Mouse (Mus musculus) kidney, postnatal 0 days (tissue): ENCODE data around the gene Hist1h4k. TPM values are rescaled to one million over a fixed set of nuclear protein-coding genes. Genes with fewer than 3 reads are reported as not detected.
"Not testable (repeated sequence)": the region's sequence is repeated elsewhere in the genome, so short reads cannot be mapped to it uniquely, and the experiment has no call there.

Source experiments
- ATAC-seq: fragments of 200-750 bp; cut with Nextera tagmentation; replicated peaks from 2 replicates; pipeline ENCODE4 v1.8.0; 2017; ENCODE audit warnings: low read depth, moderate number of reproducible peaks, moderate TSS enrichment, moderate library complexity; ENCODE audit not compliant: low FRiP score
- DNase-seq: peaks from one replicate; pipeline ENCODE4 v3.0.0-alpha.2; 2016; ENCODE audit warnings: low spot score
- H3K27ac ChIP-seq: fragments of 300-500 bp; sonication (generic); 2 replicates; pipeline ENCODE4 v1.5.1; 2014; ENCODE audit warnings: mild to moderate bottlenecking
- H3K27me3 ChIP-seq: fragments of 300-500 bp; sonication (generic); 2 replicates; pipeline ENCODE4 v1.6.1; 2014; ENCODE audit warnings: low read length, mixed read lengths; ENCODE audit not compliant: insufficient read depth
- H3K36me3 ChIP-seq: fragments of 300-500 bp; sonication (generic); 2 replicates; pipeline ENCODE4 v1.6.1; 2014; ENCODE audit warnings: low read length, mixed read lengths; ENCODE audit not compliant: insufficient read depth
- H3K4me1 ChIP-seq: fragments of 300-500 bp; sonication (generic); replicated peaks from 2 replicates; pipeline ENCODE4 v1.6.1; 2014; ENCODE audit warnings: antibody characterized with exemption, low read length, mixed read lengths; ENCODE audit not compliant: insufficient read depth
- H3K4me2 ChIP-seq: fragments of 300-500 bp; sonication (generic); 2 replicates; pipeline ENCODE4 v1.6.1; 2014; ENCODE audit warnings: mild to moderate bottlenecking, low read length, moderate library complexity, mixed read lengths
- H3K4me3 ChIP-seq: fragments of 300-500 bp; sonication (generic); replicated peaks from 2 replicates; pipeline ENCODE4 v1.5.1; 2014; ENCODE audit warnings: low read depth, low read length
- H3K9ac ChIP-seq: fragments of 300-500 bp; sonication (generic); 2 replicates; pipeline ENCODE4 v1.6.1; 2014; ENCODE audit warnings: low read depth, low read length
- H3K9me3 ChIP-seq: fragments of 300-500 bp; sonication (generic); replicated peaks from 2 replicates; pipeline ENCODE4 v1.6.1; 2016; ENCODE audit warnings: low read length, inconsistent platforms, mixed read lengths
- CTCF ChIP-seq: IDR thresholded peaks from 2 replicates; pipeline ENCODE4 v1.5.1; 2016; ENCODE audit warnings: antibody characterized with exemption, low read depth, mild to moderate bottlenecking, moderate library complexity
- WGBS: fragments of 180-500 bp; shearing (Covaris S2); extraction: QIAGEN DNeasy Blood & Tissue Kit; methylation state at CpG from one replicate; pipeline ENCODE4 v1.1.7; 2014; 5-methylcytosine and 5-hydroxymethylcytosine counted together
- polyA plus RNA-seq: library from polyadenylated mRNA; unstranded; fragments of >200 nt; fragmentation: Nextera tagmentation; extraction: Ambion mirVana; gene quantifications from 2 replicates; pipeline ENCODE4 v1.2.1, GENCODE M21; 2015

Gene Hist1h4k
- polyA plus RNA-seq, 1 experiment from 2014 or later: 2.0 TPM

- Histone ChIP-seq H3K9ac (no peak overlapping the region), H3K4me2 (no peak overlapping the region), H3K27me3 (no peaks in the 10 kb centered on the region), H3K27ac (no peak overlapping the region), H3K36me3 (no peaks in the 10 kb centered on the region), H3K9me3 (no peaks in the 10 kb centered on the region), H3K4me1 (no peaks in the 10 kb centered on the region), H3K4me3 (no peak overlapping the region)
- no peak for TF ChIP-seq CTCF
- no peak for ATAC-seq
- no peak for DNase-seq
- 78% methylated on average over 1 of the region's 1 CpGs for WGBS
These were observed 5.3 kb downstream of the Hist1h4k start for GRCm38 (mm10) chr13:21745006-21745405.

- not testable (repeated sequence) for H3K4me1 ChIP-seq, H3K9me3 ChIP-seq, H3K27me3 ChIP-seq, H3K36me3 ChIP-seq
- peak; percentile 85 for ATAC-seq
- Histone ChIP-seq H3K4me2 (peak within 1 kb of the TSS; percentile 68), H3K9ac (peak within 1 kb of the TSS; percentile 62), H3K4me3 (peak within 1 kb of the TSS; percentile 47), H3K27ac (peak within 1 kb of the TSS; percentile 93)
- DNase-seq: peak; percentile 92
- WGBS: under 1% methylated on average over 43 of the region's 56 CpGs
These were observed 15.2 kb downstream of the Hist1h4k start, which contains the start of gene Hist1h4j for GRCm38 (mm10) chr13:21734906-21735767. Gene Hist1h4j, plus strand, starts transcription at chr13:21735064.

GRCm38 (mm10) chr13:21734010-21734905 is 16.0 kb downstream of the Hist1h4k start:
- Histone ChIP-seq H3K27me3 (no peaks in the 10 kb centered on the region), H3K4me2 (peak overlapping the region; percentile 68), H3K4me1 (no peaks in the 10 kb centered on the region), H3K4me3 (peak overlapping the region; percentile 47), H3K36me3 (no peaks in the 10 kb centered on the region), H3K9me3 (no peaks in the 10 kb centered on the region), H3K27ac (peak overlapping the region; percentile 93), H3K9ac (peak overlapping the region; percentile 62)
- peak; percentile 97 for DNase-seq
- peak; percentile 92 for TF ChIP-seq CTCF
- peak; percentile 78 for ATAC-seq
- under 1% methylated on average over 21 of the region's 21 CpGs for WGBS

- peak; percentile 45; the same call in 1 of the 2 replicates for ATAC-seq
- TF ChIP-seq CTCF: no peak; the same call in 1 of the 2 replicates
- Histone ChIP-seq H3K4me3 (no peak overlapping the region), H3K4me2 (no peak overlapping the region), H3K27me3 (no peaks in the 10 kb centered on the region), H3K9me3 (no peaks in the 10 kb centered on the region), H3K4me1 (no peaks in the 10 kb centered on the region), H3K27ac (no peak overlapping the region), H3K36me3 (no peaks in the 10 kb centered on the region), H3K9ac (no peak overlapping the region)
- 71% methylated on average over 5 of the region's 5 CpGs for WGBS
- no peak for DNase-seq
These were observed 16.8 kb downstream of the Hist1h4k start for GRCm38 (mm10) chr13:21733466-21733865.

GRCm38 (mm10) chr13:21729544-21729943 is 20.8 kb downstream of the Hist1h4k start:
- no peak overlapping the region for H3K9ac ChIP-seq
- 52% methylated on average over 1 of the region's 1 CpGs for WGBS
- ATAC-seq (no peak), DNase-seq (no peak)
- H3K9me3 ChIP-seq: no peaks in the 10 kb centered on the region
- no peaks in the 10 kb centered on the region for H3K27me3 ChIP-seq
- no peaks in the 10 kb centered on the region for H3K4me1 ChIP-seq
- H3K27ac ChIP-seq: no peak overlapping the region
- no peak overlapping the region for H3K4me3 ChIP-seq
- no peak for TF ChIP-seq CTCF
- H3K36me3 ChIP-seq: no peaks in the 10 kb centered on the region
- no peak overlapping the region for H3K4me2 ChIP-seq

- no peak for DNase-seq
- Histone ChIP-seq H3K4me2 (no peak overlapping the region), H3K36me3 (no peaks in the 10 kb centered on the region), H3K27ac (no peak overlapping the region), H3K9me3 (no peaks in the 10 kb centered on the region), H3K27me3 (no peaks in the 10 kb centered on the region), H3K4me3 (no peak overlapping the region), H3K4me1 (no peaks in the 10 kb centered on the region), H3K9ac (no peak overlapping the region)
- 54% methylated on average over 11 of the region's 11 CpGs for WGBS
- no peak for ATAC-seq
- no peak for TF ChIP-seq CTCF
These were observed 22.2 kb downstream of the Hist1h4k start for GRCm38 (mm10) chr13:21727948-21728572.
